Mouse (Mus musculus) adrenal gland, adult 8-10 months (tissue): ENCODE measurements around the gene Tas2r108. TPM values are rescaled to one million over a fixed set of nuclear protein-coding genes. Genes with fewer than 3 reads are reported as not detected.

Experiments
- DNase-seq: peaks from one replicate; pipeline ENCODE4 v3.0.0; 2022
- total RNA-seq, 4 experiments: library from RNA; stranded (reverse); gene quantifications; 2 replicates each; pipeline ENCODE4 v1.2.4; 2022

The Tas2r108 gene
- total RNA-seq: under 1 TPM in 1 of 4 experiments, not detected in 3; 0.48 TPM

- DNase-seq: no peak
Observed at GRCm38 (mm10) chr6:40493229-40493628, at the start of gene Tas2r108. Gene Tas2r108 (plus strand): TSS chr6:40493529.

- no peak for DNase-seq
Observed at GRCm38 (mm10) chr6:40448626-40449025, 44.7 kb upstream of the Tas2r108 start.

GRCm38 (mm10) chr6:40454436-40455041, 38.8 kb upstream of the Tas2r108 start:
- no peak for DNase-seq

- no peak for DNase-seq
Observed at GRCm38 (mm10) chr6:40465710-40466109, 27.6 kb upstream of the Tas2r108 start.

GRCm38 (mm10) chr6:40470916-40471719, 22.2 kb upstream of the Tas2r108 start, which contains the start of gene Ssbp1:
Gene Ssbp1 (plus strand): TSS chr6:40471352.
- DNase-seq: peak; percentile 88

GRCm38 (mm10) chr6:40471720-40472010, 21.7 kb upstream of the Tas2r108 start:
- DNase-seq: no peak

GRCm38 (mm10) chr6:40476132-40476531, 17.2 kb upstream of the Tas2r108 start:
- DNase-seq: no peak

GRCm38 (mm10) chr6:40479705-40480104, 13.6 kb upstream of the Tas2r108 start:
- no peak for DNase-seq

- DNase-seq: no peak
Observed at GRCm38 (mm10) chr6:40482318-40482717, 11.0 kb upstream of the Tas2r108 start.

GRCm38 (mm10) chr6:40490933-40491332, 2.4 kb upstream of the Tas2r108 start, which contains the start of gene Tas2r137:
Gene Tas2r137 (plus strand): TSS chr6:40491233.
- no peak for DNase-seq

- DNase-seq: no peak
Observed at GRCm38 (mm10) chr6:40519408-40519807, 26.1 kb downstream of the Tas2r108 start, which contains the start of gene Prss37. Gene Prss37 (minus strand): TSS chr6:40519508.

Other genes starting within 250 kb of the Tas2r108 start
- 10 to 100 TPM; 30.7 to 37.0 (median 33.7) TPM for gene Agk, start 168.4 kb upstream of the Tas2r108 start, total RNA-seq
- 10 to 100 TPM; 16.5 to 19.3 (median 18.1) TPM for gene E330009J07Rik, start 57.4 kb upstream of the Tas2r108 start, total RNA-seq
- not detected for gene Wee2, start 54.4 kb upstream of the Tas2r108 start, total RNA-seq
- 10 to 100 TPM; 41.7 to 58.6 (median 52.8) TPM for gene Ssbp1, start 22.2 kb upstream of the Tas2r108 start, total RNA-seq
- gene Tas2r137, start 2.3 kb upstream of the Tas2r108 start, total RNA-seq: under 1 TPM in 2 of 4 experiments, not detected in 2; 0.27 to 0.34 TPM
- not detected for gene Prss37, start 26.0 kb downstream of the Tas2r108 start, total RNA-seq
- gene Olfr461, start 61.5 kb downstream of the Tas2r108 start, total RNA-seq: not detected
- gene Olfr460, start 76.0 kb downstream of the Tas2r108 start, total RNA-seq: under 1 TPM in 1 of 4 experiments, not detected in 3; 0.38 TPM
- 1 to 10 TPM; 2.0 to 3.2 (median 2.3) TPM for gene Clec5a, start 92.3 kb downstream of the Tas2r108 start, total RNA-seq
- gene Tas2r138, start 119.8 kb downstream of the Tas2r108 start, total RNA-seq: not detected
- under 1 TPM in 2 of 4 experiments, not detected in 2; 0.08 to 0.20 TPM for gene Mgam, start 135.3 kb downstream of the Tas2r108 start, total RNA-seq